ENCODE assay signal across 8 mouse cellular contexts in genomic region chr14:54714121-54714520, GRCm38 (mm10). TPM values are rescaled to one million over a fixed set of nuclear protein-coding genes. Genes with fewer than 3 reads are reported as not detected.
DNase-seq lines count a peak whose midpoint lies in the region; ATAC-seq lines count a peak whose summit lies in the region.

No protein-coding gene starts in this region.

- H3K4me3 ChIP-seq in forebrain, embryonic 15.5 days: peak overlapping the region; percentile 44
- peak overlapping the region; percentile 28 for H3K4me3 ChIP-seq in hindbrain, embryonic 11.5 days (ENCODE audit: low read depth, low read length)
- H3K4me3 ChIP-seq in lung, embryonic 15.5 days: peak overlapping the region; percentile 31

- H3K27me3 ChIP-seq in forebrain, embryonic 15.5 days: no peaks in the 10 kb centered on the region
- peaks cover 2% of the 10 kb centered on the region; the same call in 1 of the 2 replicates for H3K27me3 ChIP-seq in hindbrain, embryonic 11.5 days (ENCODE audit: control insufficient read depth, insufficient read depth, low read length)
- peaks cover 8% of the 10 kb centered on the region; the same call in 1 of the 2 replicates for H3K27me3 ChIP-seq in lung, embryonic 15.5 days

- H3K9ac ChIP-seq in forebrain, embryonic 15.5 days (replicated peaks): peak overlapping the region; percentile 57
- H3K9ac ChIP-seq in hindbrain, embryonic 11.5 days (ENCODE audit: low read depth, low read length): no peak overlapping the region
- no peak overlapping the region for H3K9ac ChIP-seq in lung, embryonic 15.5 days

- H3K36me3 ChIP-seq in forebrain, embryonic 15.5 days: no peaks in the 10 kb centered on the region
- H3K36me3 ChIP-seq in hindbrain, embryonic 11.5 days (ENCODE audit: control insufficient read depth, insufficient read depth, low read length): no peaks in the 10 kb centered on the region
- no peaks in the 10 kb centered on the region for H3K36me3 ChIP-seq in lung, embryonic 15.5 days

- 0% methylated on average over 13 of the region's 13 CpGs for WGBS in forebrain, embryonic 15.5 days
- 2% methylated on average over 13 of the region's 13 CpGs for WGBS in hindbrain, embryonic 11.5 days
- 1% methylated on average over 13 of the region's 13 CpGs for WGBS in lung, embryonic 15.5 days

- DNase-seq in NIH3T3 (ENCODE audit: low read depth): peak; percentile 86
- DNase-seq in cerebellum, adult 11-12 months: peak; percentile 79
- peak; percentile 87 for DNase-seq in hindbrain, embryonic 11.5 days (ENCODE audit: low spot score)
- DNase-seq in layer of hippocampus, adult 9-10 months (ENCODE audit: low spot score): peak; percentile 85
- DNase-seq in ovary, adult 18-20 months (ENCODE audit: low spot score): peak; percentile 29
- peak; percentile 38 to 69 for DNase-seq in thymus, postnatal 10 days (ENCODE audit: low spot score in 2 of 2)

- peaks cover 12% of the 10 kb centered on the region for H3K4me1 ChIP-seq in forebrain, embryonic 15.5 days
- H3K4me1 ChIP-seq in hindbrain, embryonic 11.5 days (replicated peaks; ENCODE audit: control insufficient read depth, insufficient read depth, low read length): no peaks in the 10 kb centered on the region
- H3K4me1 ChIP-seq in lung, embryonic 15.5 days: peaks cover 5% of the 10 kb centered on the region

- H3K27ac ChIP-seq in forebrain, embryonic 15.5 days (replicated peaks): no peak overlapping the region; the same call in 1 of the 2 replicates
- H3K27ac ChIP-seq in hindbrain, embryonic 11.5 days (ENCODE audit: low read depth, low read length): no peak overlapping the region
- no peak overlapping the region for H3K27ac ChIP-seq in lung, embryonic 15.5 days

- peak; percentile 56 for ATAC-seq in forebrain, embryonic 15.5 days (replicated peaks)
- peak; percentile 70 for ATAC-seq in hindbrain, embryonic 11.5 days (ENCODE audit: low FRiP score)
- ATAC-seq in lung, embryonic 15.5 days (ENCODE audit: borderline replicate concordance, extremely low read depth, low FRiP score, low TSS enrichment): no peak

- H3K9me3 ChIP-seq in forebrain, embryonic 15.5 days: no peaks in the 10 kb centered on the region
- no peaks in the 10 kb centered on the region for H3K9me3 ChIP-seq in hindbrain, embryonic 11.5 days (ENCODE audit: control insufficient read depth, low read length)
- H3K9me3 ChIP-seq in lung, embryonic 15.5 days: no peaks in the 10 kb centered on the region

- peak overlapping the region; percentile 85 for H3K4me2 ChIP-seq in forebrain, embryonic 15.5 days (replicated peaks)
- H3K4me2 ChIP-seq in hindbrain, embryonic 11.5 days (replicated peaks; ENCODE audit: low read depth, low read length): peak overlapping the region; percentile 49
- peak overlapping the region; percentile 63 for H3K4me2 ChIP-seq in lung, embryonic 15.5 days

RNA-seq across cellular contexts. Expression of gene Cebpe, which starts 2.1 kb away (rescaled TPM):
- not detected in 2 replicates for polyA plus RNA-seq in forebrain, embryonic 15.5 days (2015; fragmentation: Nextera tagmentation; extraction: Ambion mirVana)
- polyA plus RNA-seq in hindbrain, embryonic 11.5 days (2014; fragmentation: Nextera tagmentation; extraction: Ambion mirVana): 0.20 TPM in 1 of 2 replicates, not detected in the other
- not detected in 2 replicates for polyA plus RNA-seq in lung, embryonic 15.5 days (2015; fragmentation: Nextera tagmentation; extraction: Ambion mirVana)

RNA-seq across cellular contexts. Expression of gene Gm29776, which starts 15.5 kb away (rescaled TPM):
- 0.23 and 0.25 TPM in 2 replicates for polyA plus RNA-seq in forebrain, embryonic 15.5 days (2015; fragmentation: Nextera tagmentation; extraction: Ambion mirVana)
- 0.06 TPM in 2 replicates for polyA plus RNA-seq in hindbrain, embryonic 11.5 days (2014; fragmentation: Nextera tagmentation; extraction: Ambion mirVana)
- 0.11 and 0.20 TPM in 2 replicates for polyA plus RNA-seq in lung, embryonic 15.5 days (2015; fragmentation: Nextera tagmentation; extraction: Ambion mirVana)

RNA-seq across cellular contexts. Expression of gene Acin1, which starts 27.4 kb away (rescaled TPM):
- polyA plus RNA-seq in forebrain, embryonic 15.5 days (2015; fragmentation: Nextera tagmentation; extraction: Ambion mirVana): 171 and 181 TPM in 2 replicates
- 148 and 185 TPM in 2 replicates for polyA plus RNA-seq in hindbrain, embryonic 11.5 days (2014; fragmentation: Nextera tagmentation; extraction: Ambion mirVana)
- polyA plus RNA-seq in lung, embryonic 15.5 days (2015; fragmentation: Nextera tagmentation; extraction: Ambion mirVana): 119 and 122 TPM in 2 replicates

RNA-seq across cellular contexts. Expression of gene 1700123O20Rik, which starts 28.1 kb away (rescaled TPM):
- polyA plus RNA-seq in forebrain, embryonic 15.5 days (2015; fragmentation: Nextera tagmentation; extraction: Ambion mirVana): 71.2 and 71.6 TPM in 2 replicates
- polyA plus RNA-seq in hindbrain, embryonic 11.5 days (2014; fragmentation: Nextera tagmentation; extraction: Ambion mirVana): 99.9 and 108 TPM in 2 replicates
- 74.0 and 77.9 TPM in 2 replicates for polyA plus RNA-seq in lung, embryonic 15.5 days (2015; fragmentation: Nextera tagmentation; extraction: Ambion mirVana)

Comparison
In these comparisons a context has a peak if more than half of its experiments do, and no peak if none do; other contexts are left out.
1. DNase-seq: peak in every context shown above with its lines; median percentile 87 in hindbrain, embryonic 11.5 days; 86 in NIH3T3; 85 in layer of hippocampus, adult 9-10 months; 79 in cerebellum, adult 11-12 months; 54 in thymus, postnatal 10 days; 29 in ovary, adult 18-20 months.